Mouse (Mus musculus) cerebellum, adult 2 months (tissue): Measurements from ENCODE around the gene Sept6.

Experiments
- CTCF ChIP-seq: fragments of 200-500 bp; IDR thresholded peaks from 2 replicates; pipeline ENCODE4 v1.5.1; 2011; ENCODE audit warnings: low read depth, mild to moderate bottlenecking, control low read depth, low read length, moderate library complexity, borderline replicate concordance; ENCODE audit not compliant: insufficient read depth
- POLR2A ChIP-seq: fragments of 200-500 bp; IDR thresholded peaks from 2 replicates; pipeline ENCODE4 v1.6.1; 2011; ENCODE audit warnings: low read length, control low read depth, borderline replicate concordance; ENCODE audit not compliant: insufficient read depth

GRCm38 (mm10) chrX:36969501-36969900 lies 22.1 kb downstream of the Sept6 start:
- TF ChIP-seq CTCF (no peak), POLR2A (no peak)
